Mouse (Mus musculus): ENCODE measurements at regions not wholly inside any gene's neighbourhood (a gene's known extent, or its start where the extent isn't known, plus 50 kb on each side); places are given as distances from the start of the nearest gene placed in this dataset.
"Not testable (repeated sequence)": the region's sequence is repeated elsewhere in the genome, so short reads cannot be mapped to it uniquely, and the experiment has no call there.

DNA sequence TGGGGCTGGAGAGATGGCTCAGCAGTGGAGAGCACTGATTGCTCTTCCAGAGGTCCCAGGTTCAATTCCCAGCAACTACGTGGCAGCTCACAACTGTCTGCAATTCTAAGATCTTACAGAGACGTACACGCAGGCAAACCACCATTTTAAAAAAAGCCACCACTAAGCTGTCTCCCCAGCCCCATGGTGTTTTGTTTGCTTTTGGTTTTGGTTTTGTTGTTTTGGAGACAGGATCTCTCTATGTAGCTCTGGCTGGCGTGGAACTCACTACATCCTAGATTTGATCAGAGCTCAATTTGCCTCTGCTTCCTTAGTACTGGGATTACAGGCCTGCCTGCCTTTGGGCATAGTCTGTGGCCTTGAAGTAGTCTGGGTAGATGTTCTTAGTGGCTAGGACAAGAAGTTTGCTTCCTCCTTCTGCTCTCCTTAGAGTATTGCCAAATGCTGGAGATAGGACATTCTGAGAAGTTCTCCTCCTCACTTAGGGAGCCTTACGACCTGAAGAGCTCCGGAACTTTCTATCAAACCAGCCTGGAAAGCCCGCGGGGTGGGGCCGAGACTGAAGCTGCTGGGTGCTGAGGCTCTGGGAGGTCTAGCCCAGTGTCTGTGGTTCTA lies 495.4 kb upstream of the Chrm3 start:
- TF ChIP-seq CTCF (IDR thresholded peaks at IDR 0.05; ENCODE audit: low read depth); EP300 (optimal IDR thresholded peaks at IDR 0.05): not testable (repeated sequence)

Data from stomach, postnatal 0 days (tissue).